Mouse (Mus musculus): ENCODE results near the gene Sod1. TPM values are rescaled to one million over a fixed set of nuclear protein-coding genes. Genes with fewer than 3 reads are reported as not detected.

The Sod1 gene
- polyA plus RNA-seq, 1 experiment from 2014 or later: 1,127 TPM

DNA sequence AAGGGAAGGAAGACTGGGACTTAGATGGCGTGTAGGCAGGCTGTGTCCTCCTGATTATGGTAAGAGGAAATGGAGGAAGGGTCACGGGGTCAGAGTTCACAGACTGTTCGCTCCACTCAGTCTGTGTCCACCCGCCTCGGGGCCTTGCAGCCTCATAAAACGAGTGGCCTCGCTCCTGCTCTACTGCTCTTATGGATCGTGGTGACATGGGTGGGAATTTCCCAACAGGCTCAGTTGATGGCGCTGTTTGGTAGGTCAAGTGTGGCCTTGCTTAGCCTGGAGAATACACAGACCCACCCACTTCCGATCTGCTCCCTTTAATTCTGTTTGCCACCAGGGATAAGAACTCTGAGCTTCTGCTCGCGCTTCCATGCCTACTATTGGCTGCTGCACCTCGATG, 33.1 kb upstream of the Sod1 start:
- no peak overlapping the region for H3K9ac ChIP-seq (replicated peaks; ENCODE audit: low read length)
- 13% methylated on average over 13 of the region's 13 CpGs for WGBS
- H3K4me1 ChIP-seq (ENCODE audit: insufficient read depth, low read length): peaks cover 5% of the 10 kb centered on the region
- H3K4me2 ChIP-seq (replicated peaks; ENCODE audit: low read depth, low read length): no peak overlapping the region
- ATAC-seq (ENCODE audit: low FRiP score, low TSS enrichment): peak; percentile 66
- H3K4me3 ChIP-seq (ENCODE audit: low read length): no peak overlapping the region
- no peaks in the 10 kb centered on the region for H3K36me3 ChIP-seq (ENCODE audit: insufficient read depth, low read length)
- no peaks in the 10 kb centered on the region for H3K9me3 ChIP-seq (ENCODE audit: low read length)
- H3K27me3 ChIP-seq (ENCODE audit: insufficient read depth, low read length): no peaks in the 10 kb centered on the region
- no peak overlapping the region for H3K27ac ChIP-seq (ENCODE audit: low read length)

DNA sequence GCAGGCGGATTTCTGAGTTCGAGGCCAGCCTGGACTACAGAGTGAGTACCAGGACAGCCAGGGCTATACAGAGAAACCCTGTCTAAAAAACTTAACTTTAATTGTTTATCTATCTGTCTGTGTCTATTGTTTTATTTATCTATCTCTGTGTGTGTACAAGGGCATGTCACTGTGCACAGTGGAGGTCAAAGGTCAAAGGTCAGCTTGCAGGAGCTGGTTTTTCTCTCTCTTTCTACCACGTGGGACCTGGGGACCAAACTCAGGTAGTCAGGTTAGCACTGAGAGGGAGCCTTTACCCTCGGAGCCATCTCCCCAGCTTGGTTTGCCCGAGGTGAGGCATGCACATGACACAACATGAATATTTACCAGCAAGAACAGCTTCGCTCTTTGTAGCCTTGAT, 29.3 kb upstream of the Sod1 start:
- Histone ChIP-seq H3K27me3 (ENCODE audit: insufficient read depth, low read length) (no peaks in the 10 kb centered on the region), H3K27ac (ENCODE audit: low read length) (no peak overlapping the region)
- ATAC-seq (ENCODE audit: low FRiP score, low TSS enrichment): no peak

DNA sequence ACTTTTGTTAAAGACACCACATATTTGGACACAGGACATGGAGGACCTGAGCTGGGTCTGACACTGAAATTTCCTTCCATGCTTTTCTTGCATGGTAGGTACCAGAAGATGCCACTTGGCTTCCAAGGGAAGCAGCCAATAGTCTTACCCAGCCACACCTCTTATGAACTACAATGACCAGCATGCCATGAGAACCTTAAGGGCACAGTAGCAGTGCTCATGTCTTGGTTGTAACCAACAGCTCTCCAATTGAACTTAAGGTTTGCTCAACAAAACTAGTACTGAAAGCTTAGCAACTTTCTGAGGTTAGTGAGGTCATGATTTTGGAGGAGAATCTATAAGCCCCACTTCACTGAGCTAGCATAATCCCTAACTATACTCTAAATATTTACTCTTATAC, 26.8 kb upstream of the Sod1 start:
- Histone ChIP-seq H3K9ac (replicated peaks; ENCODE audit: low read length) (no peak overlapping the region), H3K9me3 (ENCODE audit: low read length) (no peaks in the 10 kb centered on the region), H3K36me3 (ENCODE audit: insufficient read depth, low read length) (no peaks in the 10 kb centered on the region), H3K4me2 (replicated peaks; ENCODE audit: low read depth, low read length) (no peak overlapping the region), H3K4me1 (ENCODE audit: insufficient read depth, low read length) (peaks cover 13% of the 10 kb centered on the region; the same call in 1 of the 2 replicates), H3K27me3 (ENCODE audit: insufficient read depth, low read length) (no peaks in the 10 kb centered on the region), H3K27ac (ENCODE audit: low read length) (no peak overlapping the region), H3K4me3 (ENCODE audit: low read length) (no peak overlapping the region)
- no peak for ATAC-seq (ENCODE audit: low FRiP score, low TSS enrichment)

More for the DNA sequence above, 29.3 kb upstream of the Sod1 start:
- WGBS: 74% methylated on average over 6 of the region's 6 CpGs
- no peak overlapping the region for H3K4me2 ChIP-seq (replicated peaks; ENCODE audit: low read depth, low read length)
- H3K9ac ChIP-seq (replicated peaks; ENCODE audit: low read length): no peak overlapping the region
- H3K4me1 ChIP-seq (ENCODE audit: insufficient read depth, low read length): peaks cover 5% of the 10 kb centered on the region
- H3K9me3 ChIP-seq (ENCODE audit: low read length): no peaks in the 10 kb centered on the region
- no peaks in the 10 kb centered on the region for H3K36me3 ChIP-seq (ENCODE audit: insufficient read depth, low read length)
- no peak overlapping the region for H3K4me3 ChIP-seq (ENCODE audit: low read length)

DNA sequence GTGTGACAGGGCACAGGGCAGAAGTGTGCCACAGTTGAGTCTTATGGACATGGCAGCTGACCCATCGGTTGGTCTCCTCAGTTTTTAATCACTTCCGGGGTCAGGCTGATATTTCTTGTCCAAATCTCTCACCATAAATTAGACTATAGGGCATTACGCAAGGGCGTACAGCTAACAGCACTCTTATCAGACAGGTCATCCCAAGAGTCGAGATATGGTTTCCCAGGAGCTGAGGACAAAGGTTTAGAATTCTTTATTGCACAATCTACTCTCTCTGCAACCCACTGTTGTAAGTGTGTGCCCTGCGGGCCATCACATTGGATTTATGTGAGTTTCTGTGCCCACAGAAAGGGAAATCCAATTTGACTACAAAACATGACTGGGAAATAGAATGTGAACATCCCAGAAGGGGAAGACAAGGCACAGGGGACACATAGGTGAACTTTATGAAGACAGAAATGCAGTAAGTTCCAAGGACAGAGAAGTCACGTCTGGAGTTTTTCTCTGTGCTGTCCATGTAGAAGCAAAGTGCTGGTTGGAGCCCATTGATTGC, 23.8 kb upstream of the Sod1 start:
- H3K27ac ChIP-seq (ENCODE audit: low read length): peak overlapping the region; percentile 9; the same call in 1 of the 2 replicates
- 82% methylated on average over 7 of the region's 7 CpGs for WGBS
- no peak for ATAC-seq (ENCODE audit: low FRiP score, low TSS enrichment)
- no peaks in the 10 kb centered on the region for H3K27me3 ChIP-seq (ENCODE audit: insufficient read depth, low read length)
- peaks cover 13% of the 10 kb centered on the region; the same call in 1 of the 2 replicates for H3K4me1 ChIP-seq (ENCODE audit: insufficient read depth, low read length)
- H3K4me3 ChIP-seq (ENCODE audit: low read length): no peak overlapping the region
- H3K9me3 ChIP-seq (ENCODE audit: low read length): no peaks in the 10 kb centered on the region
- H3K9ac ChIP-seq (replicated peaks; ENCODE audit: low read length): no peak overlapping the region
- peak overlapping the region; percentile 67; the same call in 1 of the 2 replicates for H3K4me2 ChIP-seq (replicated peaks; ENCODE audit: low read depth, low read length)
- no peaks in the 10 kb centered on the region for H3K36me3 ChIP-seq (ENCODE audit: insufficient read depth, low read length)

DNA sequence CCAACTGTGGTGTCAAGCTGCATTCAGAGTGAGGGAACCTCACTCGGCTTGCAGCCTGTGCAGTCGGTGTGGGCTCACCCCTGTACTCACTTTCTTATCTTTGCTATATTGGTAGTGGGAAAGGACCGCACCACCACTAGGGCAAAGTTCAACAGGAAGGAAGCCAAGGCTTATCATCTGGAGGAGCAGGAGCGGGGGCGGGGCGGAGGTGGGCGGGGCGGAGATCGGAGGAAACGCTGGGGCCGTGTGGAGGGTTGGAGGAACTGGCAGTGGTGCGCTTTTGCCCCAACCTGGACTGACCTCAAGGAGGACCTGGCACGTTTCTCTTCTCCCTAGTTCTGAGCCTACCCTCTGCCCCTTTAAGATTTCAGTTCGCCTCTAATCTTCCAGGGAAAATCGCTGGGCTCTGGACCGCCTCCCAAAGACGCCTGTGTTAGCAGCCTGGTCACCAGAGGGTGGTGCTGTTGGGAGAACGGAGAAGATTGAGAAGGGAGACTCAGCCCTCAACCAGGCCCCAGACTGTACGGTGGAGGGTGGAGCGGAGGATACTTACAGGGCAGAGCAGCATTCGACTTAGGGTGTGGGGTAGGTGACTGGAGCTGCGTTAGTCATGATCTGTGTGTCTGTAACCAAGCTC, 23.1 kb upstream of the Sod1 start:
- WGBS: 4% methylated on average over 22 of the region's 22 CpGs
- ATAC-seq (ENCODE audit: low FRiP score, low TSS enrichment): peak; percentile 94
- peak overlapping the region; percentile 42 for H3K9ac ChIP-seq (replicated peaks; ENCODE audit: low read length)
- H3K4me2 ChIP-seq (replicated peaks; ENCODE audit: low read depth, low read length): peak overlapping the region; percentile 67
- no peaks in the 10 kb centered on the region for H3K9me3 ChIP-seq (ENCODE audit: low read length)
- 0 out of 2 replicates have a peak, but pooled peaks cover 3% of the 10 kb centered on the region for H3K27me3 ChIP-seq (ENCODE audit: insufficient read depth, low read length)
- peaks cover 18% of the 10 kb centered on the region; the same call in 1 of the 2 replicates for H3K4me1 ChIP-seq (ENCODE audit: insufficient read depth, low read length)
- peak overlapping the region; percentile 49 for H3K4me3 ChIP-seq (ENCODE audit: low read length)
- H3K36me3 ChIP-seq (ENCODE audit: insufficient read depth, low read length): no peaks in the 10 kb centered on the region
- peak overlapping the region; percentile 57; the same call in 1 of the 2 replicates for H3K27ac ChIP-seq (ENCODE audit: low read length)

DNA sequence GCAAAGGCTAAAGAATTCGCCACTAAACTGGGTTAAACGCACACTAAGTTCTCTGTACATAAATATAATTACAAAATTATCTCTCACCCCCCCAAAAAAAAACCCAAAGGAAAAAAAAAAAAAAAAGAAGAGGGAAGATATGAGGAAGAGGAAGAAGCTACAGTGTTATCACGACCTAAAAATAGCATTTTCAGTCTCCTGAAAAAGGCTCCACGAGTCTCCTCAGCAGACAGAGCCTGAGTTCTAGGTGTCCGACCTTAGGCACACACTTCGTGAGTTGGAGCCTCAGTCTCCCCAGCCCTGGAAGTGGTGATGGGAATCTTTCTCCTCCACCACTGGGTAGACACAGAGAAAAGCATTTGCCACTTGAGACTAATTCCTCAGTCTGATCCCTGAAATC, 21.9 kb upstream of the Sod1 start:
- H3K4me3 ChIP-seq (ENCODE audit: low read length): no peak overlapping the region
- H3K27me3 ChIP-seq (ENCODE audit: insufficient read depth, low read length): 0 out of 2 replicates have a peak, but pooled peaks cover 3% of the 10 kb centered on the region
- H3K4me1 ChIP-seq (ENCODE audit: insufficient read depth, low read length): peaks cover 25% of the 10 kb centered on the region; the same call in 1 of the 2 replicates
- WGBS: 89% methylated on average over 6 of the region's 6 CpGs
- ATAC-seq (ENCODE audit: low FRiP score, low TSS enrichment): no peak
- H3K27ac ChIP-seq (ENCODE audit: low read length): no peak overlapping the region
- no peaks in the 10 kb centered on the region for H3K9me3 ChIP-seq (ENCODE audit: low read length)
- H3K4me2 ChIP-seq (replicated peaks; ENCODE audit: low read depth, low read length): no peak overlapping the region
- no peak overlapping the region for H3K9ac ChIP-seq (replicated peaks; ENCODE audit: low read length)
- no peaks in the 10 kb centered on the region for H3K36me3 ChIP-seq (ENCODE audit: insufficient read depth, low read length)

DNA sequence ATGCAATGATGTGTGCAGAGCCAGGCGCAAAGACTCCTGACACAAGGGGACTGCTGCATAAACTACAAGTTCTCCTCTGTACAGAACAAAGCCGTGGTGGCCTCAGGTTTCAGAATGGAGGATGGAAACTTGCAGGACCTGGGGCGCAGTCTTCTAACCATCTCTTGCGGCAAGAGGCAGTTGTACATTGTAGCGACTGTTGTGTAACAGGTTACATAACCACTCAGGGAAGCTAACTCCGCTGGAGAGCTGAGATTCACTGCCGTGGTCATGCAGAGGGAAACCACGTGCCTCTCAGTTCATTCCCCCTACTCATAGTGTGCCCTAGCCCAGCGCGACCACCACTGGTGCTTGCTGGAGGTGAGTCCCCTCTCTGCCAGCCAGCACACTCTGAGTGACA, 21.4 kb upstream of the Sod1 start:
- Histone ChIP-seq H3K4me3 (ENCODE audit: low read length) (no peak overlapping the region), H3K27me3 (ENCODE audit: insufficient read depth, low read length) (0 out of 2 replicates have a peak, but pooled peaks cover 3% of the 10 kb centered on the region), H3K9me3 (ENCODE audit: low read length) (no peaks in the 10 kb centered on the region), H3K9ac (replicated peaks; ENCODE audit: low read length) (no peak overlapping the region), H3K36me3 (ENCODE audit: insufficient read depth, low read length) (no peaks in the 10 kb centered on the region), H3K4me1 (ENCODE audit: insufficient read depth, low read length) (peaks cover 26% of the 10 kb centered on the region; the same call in 1 of the 2 replicates), H3K4me2 (replicated peaks; ENCODE audit: low read depth, low read length) (no peak overlapping the region), H3K27ac (ENCODE audit: low read length) (no peak overlapping the region)
- WGBS: 76% methylated on average over 10 of the region's 10 CpGs
- no peak for ATAC-seq (ENCODE audit: low FRiP score, low TSS enrichment)

DNA sequence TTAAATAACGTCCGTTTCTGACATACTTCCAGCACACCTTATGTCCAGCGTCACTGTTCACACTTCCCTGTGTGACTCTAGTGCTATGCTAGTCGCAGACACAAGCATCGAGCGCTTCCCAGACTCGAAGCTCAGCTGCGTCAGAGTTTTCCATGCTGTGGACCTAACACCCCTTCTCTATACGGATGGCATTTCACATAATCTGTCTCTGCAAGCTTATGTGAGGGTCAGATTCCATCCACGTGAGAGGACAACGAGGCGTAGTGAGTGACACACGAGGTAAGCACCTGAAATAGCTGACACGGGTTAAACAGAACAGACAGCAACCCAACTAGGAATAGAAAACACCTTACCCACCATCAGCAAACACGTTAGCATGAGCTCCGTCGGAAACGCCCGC, 18.4 kb upstream of the Sod1 start:
- Histone ChIP-seq H3K27ac (ENCODE audit: low read length) (no peak overlapping the region), H3K36me3 (ENCODE audit: insufficient read depth, low read length) (no peaks in the 10 kb centered on the region), H3K9me3 (ENCODE audit: low read length) (no peaks in the 10 kb centered on the region), H3K9ac (replicated peaks; ENCODE audit: low read length) (no peak overlapping the region), H3K27me3 (ENCODE audit: insufficient read depth, low read length) (0 out of 2 replicates have a peak, but pooled peaks cover 3% of the 10 kb centered on the region), H3K4me1 (ENCODE audit: insufficient read depth, low read length) (peaks cover 23% of the 10 kb centered on the region; the same call in 1 of the 2 replicates), H3K4me3 (ENCODE audit: low read length) (no peak overlapping the region), H3K4me2 (replicated peaks; ENCODE audit: low read depth, low read length) (peak overlapping the region; percentile 22)
- no peak for ATAC-seq (ENCODE audit: low FRiP score, low TSS enrichment)
- WGBS: 51% methylated on average over 19 of the region's 19 CpGs

DNA sequence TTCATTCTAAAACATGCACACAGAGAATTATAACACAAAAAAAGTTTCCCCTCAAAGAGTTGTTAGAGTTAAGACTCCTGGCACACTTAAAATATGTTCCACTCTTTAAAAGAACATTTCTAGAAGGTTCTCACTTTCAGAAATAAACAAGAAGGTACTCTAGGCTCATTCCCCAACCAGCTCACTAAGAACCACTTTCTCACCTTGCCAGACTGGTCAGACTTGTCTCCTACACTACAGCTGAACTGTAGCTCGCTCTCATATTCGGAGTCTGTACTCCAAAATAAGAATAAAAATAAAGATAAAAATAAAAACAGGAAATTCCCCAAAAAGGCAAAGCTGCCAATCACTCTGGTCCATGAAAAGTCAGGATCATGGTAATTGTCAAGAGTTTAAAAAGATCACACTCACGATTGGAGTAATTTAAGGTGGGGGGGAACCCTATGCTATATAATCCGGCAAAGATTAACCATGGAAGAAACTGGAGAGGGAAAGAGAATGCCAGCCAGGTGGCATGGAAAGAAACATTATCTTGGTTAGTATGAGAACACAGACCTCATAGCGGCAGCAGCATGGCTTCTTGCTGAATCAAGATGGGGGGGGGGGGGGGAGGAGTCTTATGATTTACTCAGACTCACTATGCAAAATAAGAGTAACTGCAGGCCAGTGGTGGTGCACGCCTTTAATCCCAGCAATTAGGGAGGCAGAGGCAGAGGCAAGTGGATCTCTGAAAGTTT, 17.2 kb upstream of the Sod1 start:
- no peak overlapping the region for H3K4me2 ChIP-seq (replicated peaks; ENCODE audit: low read depth, low read length)
- no peaks in the 10 kb centered on the region for H3K9me3 ChIP-seq (ENCODE audit: low read length)
- H3K4me3 ChIP-seq (ENCODE audit: low read length): no peak overlapping the region
- H3K9ac ChIP-seq (replicated peaks; ENCODE audit: low read length): no peak overlapping the region
- H3K4me1 ChIP-seq (ENCODE audit: insufficient read depth, low read length): peaks cover 13% of the 10 kb centered on the region; the same call in 1 of the 2 replicates
- H3K36me3 ChIP-seq (ENCODE audit: insufficient read depth, low read length): no peaks in the 10 kb centered on the region
- WGBS: 60% methylated on average over 6 of the region's 6 CpGs
- 0 out of 2 replicates have a peak, but pooled peaks cover 3% of the 10 kb centered on the region for H3K27me3 ChIP-seq (ENCODE audit: insufficient read depth, low read length)
- peak overlapping the region; percentile 29; the same call in 1 of the 2 replicates for H3K27ac ChIP-seq (ENCODE audit: low read length)
- ATAC-seq (ENCODE audit: low FRiP score, low TSS enrichment): no peak

Measured in kidney, embryonic 16.5 days (tissue).